Mouse (Mus musculus) adrenal gland, postnatal 36 days (tissue): ENCODE measurements around the gene Hck. TPM values are rescaled to one million over a fixed set of nuclear protein-coding genes. Genes with fewer than 3 reads are reported as not detected.
A peak's percentile ranks its signal among the peaks of the same experiment; 100 is the strongest.

Experiments used
- DNase-seq, 2 experiments: peaks; one replicate each; pipeline ENCODE4 v3.0.0; 2021; ENCODE audit warnings: mixed read lengths in 1 of 2
- long read RNA-seq, 2 experiments: library from polyadenylated mRNA; stranded (forward); transcript quantifications; one replicate each; pipeline ENCODE4 v2.0.0; 2021; ENCODE audit warnings: borderline sequencing depth in 2 of 2
- total RNA-seq, 2 experiments: library from RNA; stranded (reverse); gene quantifications; 2 replicates each; pipeline ENCODE4 v1.2.3; 2021

Hck gene
- total RNA-seq: 1 to 10 TPM; 2.7 to 2.9 TPM
- long read RNA-seq, experiment 1, partial matches to known transcripts: 0 of 2 reads
- long read RNA-seq, experiment 1, other reads (novel, unspliced or antisense): 0 of 2 reads
- long read RNA-seq, experiment 2, partial matches to known transcripts: 1 of 5 reads
- long read RNA-seq, experiment 2, other reads (novel, unspliced or antisense): 1 of 5 reads

DNA sequence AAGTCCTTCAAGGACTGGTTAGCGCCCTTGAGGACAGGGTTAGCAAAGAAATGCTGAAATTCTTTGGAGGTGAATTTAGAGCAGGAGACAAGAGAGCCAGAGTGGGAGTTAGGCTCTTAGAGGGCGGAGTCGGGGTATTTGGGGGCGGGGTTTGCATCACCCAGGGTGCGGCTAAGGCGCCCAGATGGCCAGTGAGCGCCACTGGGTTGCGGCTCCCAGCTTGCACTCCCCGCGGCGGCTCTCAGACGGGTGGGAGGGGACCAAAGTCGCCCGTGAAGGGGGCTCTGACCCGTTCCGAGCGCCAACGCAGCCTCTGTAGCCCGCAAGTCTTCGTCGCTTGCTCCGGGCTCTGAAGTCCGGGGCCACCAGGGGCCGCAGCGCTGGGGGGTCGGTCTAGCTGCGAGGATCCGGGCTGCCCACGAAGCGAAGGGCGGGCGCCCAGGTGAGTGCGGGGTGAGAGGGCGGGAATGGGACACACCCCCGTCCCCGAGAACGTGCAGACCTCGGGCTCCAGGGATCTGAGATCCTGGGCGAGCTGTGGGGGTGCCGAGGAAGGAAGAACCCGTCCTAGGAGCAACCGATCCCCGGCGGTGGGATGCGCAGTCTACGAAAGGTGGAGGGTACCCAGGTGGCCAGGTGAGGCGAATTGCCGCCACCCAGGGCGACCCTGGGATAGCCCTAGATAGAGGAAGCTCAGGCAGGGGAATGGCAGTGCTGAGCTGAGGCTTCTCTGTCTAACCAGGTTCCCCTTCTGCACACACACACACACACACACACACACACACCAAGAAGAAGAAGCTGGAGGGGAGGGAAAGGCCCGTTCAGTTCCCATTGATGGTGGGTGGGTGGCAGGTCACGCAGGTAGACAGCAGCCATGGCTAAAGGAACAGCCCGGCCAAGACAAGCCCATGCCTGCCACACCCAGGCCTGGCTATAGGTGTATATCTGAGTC lies at the start of gene Hck:
Hck (plus strand) TSS at position 156 of the 952 bp plus-strand sequence.
- DNase-seq: peak; percentile 76 to 81

DNA sequence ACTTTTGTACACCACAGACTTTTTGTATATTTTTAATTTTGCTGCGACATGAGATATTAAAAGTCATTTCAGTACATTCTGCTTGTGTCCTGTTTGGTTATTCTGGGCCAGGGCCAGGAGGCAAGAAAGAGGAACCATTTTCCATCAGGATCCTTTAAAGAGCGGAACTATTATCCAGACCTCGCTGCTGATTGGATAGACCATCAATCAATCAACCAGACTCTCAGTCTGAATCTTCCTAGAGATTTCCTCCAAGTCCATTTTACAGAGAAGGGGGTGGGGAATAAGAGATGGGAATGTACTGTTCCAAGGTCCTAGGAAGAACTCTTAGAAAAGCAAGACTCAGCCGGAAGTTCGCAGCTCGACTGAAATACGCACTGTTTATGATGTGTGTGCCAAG lies 48.1 kb upstream of the Hck start:
- no peak for DNase-seq

DNA sequence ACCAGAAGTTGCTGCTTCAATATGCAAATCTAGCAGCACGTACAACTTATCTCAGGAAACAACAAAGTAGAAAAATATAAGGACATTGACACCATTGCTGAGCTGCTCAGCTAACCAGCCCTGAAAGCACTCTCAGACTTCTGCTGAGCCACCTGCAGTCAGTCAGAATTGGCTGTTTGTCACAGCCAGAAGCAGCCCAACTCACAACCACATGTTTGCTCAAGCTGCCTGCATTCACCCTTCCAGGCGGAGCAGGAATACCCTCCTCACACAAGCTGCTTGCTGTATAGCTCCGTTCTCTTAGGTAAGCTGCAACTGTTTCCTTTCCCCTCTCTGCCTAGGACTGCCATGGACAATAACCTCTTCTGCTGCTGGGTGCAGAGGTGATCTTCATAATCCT lies 44.9 kb upstream of the Hck start:
- DNase-seq: no peak

DNA sequence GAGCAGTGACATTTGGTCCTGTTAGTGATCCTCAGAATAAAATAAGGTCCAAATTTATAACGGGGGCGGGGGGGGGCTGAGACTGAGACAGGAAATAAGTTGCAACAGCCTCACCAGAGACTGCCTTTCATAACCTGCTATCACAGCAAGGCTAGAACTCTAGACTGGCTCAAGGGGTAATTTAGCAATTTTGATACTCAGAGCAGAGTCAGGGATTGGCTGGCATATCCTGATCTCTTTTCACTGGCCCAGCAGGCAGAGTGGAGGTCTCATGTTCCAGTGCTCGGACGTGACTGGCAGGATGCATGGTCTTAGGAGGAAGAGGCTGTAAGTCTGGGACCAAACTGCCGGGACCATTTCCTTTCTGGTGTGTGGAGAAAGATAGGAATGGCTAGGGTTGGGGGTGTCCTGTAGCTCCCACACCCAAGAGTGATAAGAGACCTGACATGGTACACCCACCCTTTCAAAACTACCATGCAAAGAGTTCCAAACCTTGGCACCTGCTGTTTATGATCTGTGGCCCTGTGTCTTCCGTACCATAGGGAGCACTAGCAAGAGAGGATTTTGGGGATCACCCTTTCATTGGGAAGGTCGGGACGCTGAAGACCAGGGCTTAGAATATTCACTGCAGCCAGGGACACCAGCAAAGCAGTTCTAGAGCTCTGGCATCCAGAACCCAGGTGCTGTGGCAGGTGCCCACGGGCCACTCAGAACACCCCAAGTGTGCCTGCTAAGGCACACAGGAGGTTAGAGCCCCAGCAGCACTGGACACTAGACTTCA lies 43.9 kb upstream of the Hck start:
- DNase-seq: no peak

DNA sequence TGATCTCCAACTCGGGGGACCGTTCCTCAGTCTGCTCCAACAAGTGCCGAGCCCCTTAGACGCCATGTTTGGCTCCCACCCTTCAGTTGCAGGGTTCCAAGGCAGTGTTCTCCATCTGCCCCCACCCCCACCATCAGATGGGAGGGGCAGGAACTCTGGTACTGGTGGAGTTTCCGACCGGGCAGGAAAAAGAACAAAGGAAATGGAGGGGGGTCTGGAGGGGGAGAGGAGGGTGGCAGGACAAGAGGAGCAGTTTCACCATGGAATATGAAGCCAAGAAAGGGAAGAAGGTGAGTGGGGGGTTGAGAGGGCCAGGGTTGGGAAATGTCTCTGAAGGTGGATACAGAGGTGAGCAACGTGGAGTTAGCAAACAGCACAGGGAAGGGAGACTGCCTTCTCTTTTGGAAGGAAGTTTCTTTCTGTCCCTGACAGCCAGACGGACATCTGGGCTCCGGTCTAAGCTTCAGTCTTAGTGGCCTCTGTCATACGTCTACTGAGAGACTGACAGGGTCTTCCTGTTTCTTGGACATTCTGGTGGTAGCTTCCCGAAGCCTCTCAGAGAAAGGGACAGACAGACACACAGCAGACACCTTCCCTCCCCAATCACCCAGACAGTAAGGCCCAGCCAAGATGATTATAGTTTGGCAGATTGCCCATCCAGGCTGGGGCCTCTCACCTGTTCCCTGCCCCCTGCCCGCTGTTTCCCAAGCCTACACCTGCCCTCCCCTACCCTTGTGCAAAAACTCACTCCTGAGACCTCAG lies 42.3 kb upstream of the Hck start, which contains the start of gene Ccm2l:
Ccm2l (plus strand) TSS at position 209 of the 762 bp plus-strand sequence.
- DNase-seq: peak; percentile 41 to 73

DNA sequence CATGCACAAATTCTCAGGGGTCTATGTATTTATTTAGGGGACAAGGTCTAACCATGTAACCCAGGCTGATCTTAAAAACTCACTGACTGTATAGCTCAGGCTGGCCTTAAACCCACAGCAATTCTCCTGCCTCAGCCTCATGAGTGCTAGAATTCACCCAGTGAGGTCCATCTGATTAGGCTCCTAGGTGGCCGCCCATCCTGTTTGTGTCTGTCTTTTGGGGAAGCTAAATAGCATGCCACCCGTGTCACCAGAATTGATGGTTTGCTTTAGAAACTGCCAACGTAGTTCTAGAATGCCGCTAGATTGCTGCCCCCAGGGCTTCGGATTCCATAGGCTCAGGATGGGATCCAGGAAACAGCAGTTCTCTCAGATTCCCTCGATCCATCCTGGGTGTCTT lies 41.3 kb upstream of the Hck start:
- DNase-seq: no peak

DNA sequence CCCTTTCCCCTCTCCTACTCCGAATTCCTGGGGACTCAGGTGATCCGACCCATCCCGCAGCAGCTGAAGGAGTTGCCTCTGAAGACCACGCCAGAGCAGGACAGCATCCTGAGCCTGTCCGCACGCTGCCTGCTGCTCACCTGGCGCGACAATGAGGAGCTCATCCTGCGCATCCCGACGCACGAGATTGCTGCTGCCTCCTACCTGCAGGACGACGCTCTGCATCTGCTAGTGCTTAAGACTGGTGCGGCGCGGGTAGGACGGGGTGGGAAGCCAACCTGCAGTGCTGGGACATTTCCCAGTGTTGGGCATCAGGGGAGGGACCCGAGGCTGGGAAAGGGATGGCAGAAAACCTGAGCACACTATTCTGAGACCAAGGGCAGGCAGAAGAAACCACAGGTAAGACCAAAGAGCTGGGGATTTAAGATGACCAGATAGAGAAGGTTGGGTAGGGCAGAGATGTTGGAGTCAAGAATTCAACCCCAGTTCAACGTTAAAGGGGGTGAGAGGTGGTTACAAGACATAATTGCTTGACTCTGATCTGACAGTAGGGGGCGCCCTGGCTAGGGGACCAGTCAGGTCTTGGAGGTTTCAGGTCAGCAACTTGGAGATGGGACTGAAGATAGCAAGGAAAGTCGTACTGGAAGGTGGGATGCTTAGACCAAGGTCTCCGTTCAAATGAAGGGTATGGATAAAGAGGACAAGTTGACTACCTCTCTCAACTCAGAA lies 37.3 kb upstream of the Hck start:
- peak; percentile 51 to 72 for DNase-seq

DNA sequence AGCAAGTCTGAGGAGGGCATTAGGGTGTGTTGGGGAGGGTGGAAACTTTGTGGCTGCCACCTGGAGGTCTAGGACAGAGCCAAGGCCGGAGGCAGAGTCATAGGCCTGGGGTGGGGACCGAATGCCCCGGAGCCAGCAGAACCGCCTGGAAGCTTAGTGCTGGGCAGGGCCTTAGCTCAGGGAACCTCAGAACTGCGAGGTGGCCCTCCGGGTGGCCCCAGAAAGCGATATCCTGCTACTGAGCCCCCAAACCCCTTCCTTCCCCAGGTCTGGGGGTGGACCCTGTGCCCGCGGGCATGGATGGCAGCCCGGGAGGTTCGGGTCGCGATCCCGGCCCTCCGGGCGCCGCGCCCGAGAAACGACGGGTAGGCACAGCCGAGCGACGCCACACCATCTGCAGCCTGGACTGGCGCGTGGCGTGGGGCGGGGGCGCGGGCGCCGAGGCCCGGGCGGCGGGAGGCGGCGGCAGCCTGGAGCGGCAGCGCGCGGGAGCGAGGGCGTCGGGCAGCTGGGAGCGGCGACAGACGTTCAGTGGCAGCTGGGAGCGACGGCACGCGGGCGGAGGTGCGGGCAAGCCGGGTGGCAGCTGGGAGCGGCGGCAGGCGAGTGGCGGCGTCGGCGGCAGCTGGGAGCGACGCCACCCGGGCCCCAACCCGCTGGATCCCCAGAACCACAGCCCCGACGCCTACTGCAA lies 36.6 kb upstream of the Hck start:
- DNase-seq: peak; percentile 46 to 61

DNA sequence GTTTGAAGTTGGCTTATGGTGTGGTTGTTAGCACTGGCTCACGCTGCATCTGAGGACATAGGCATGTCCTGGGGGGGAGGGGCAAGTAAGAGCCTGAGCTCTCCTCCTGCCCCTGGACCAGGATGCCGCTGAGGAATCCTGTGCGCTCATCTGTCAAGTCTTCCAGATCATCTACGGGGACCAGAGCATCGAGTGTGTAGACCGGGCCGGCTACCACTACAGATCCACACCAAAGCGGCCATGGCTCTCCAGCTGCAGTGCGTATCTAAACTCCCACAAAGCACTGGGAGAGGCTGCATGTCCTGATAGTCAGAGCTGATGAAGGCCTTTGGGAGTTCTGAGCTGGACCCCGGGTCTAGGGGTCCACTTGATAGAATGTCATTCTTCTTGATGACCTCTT lies 33.6 kb upstream of the Hck start:
- DNase-seq: no peak

DNA sequence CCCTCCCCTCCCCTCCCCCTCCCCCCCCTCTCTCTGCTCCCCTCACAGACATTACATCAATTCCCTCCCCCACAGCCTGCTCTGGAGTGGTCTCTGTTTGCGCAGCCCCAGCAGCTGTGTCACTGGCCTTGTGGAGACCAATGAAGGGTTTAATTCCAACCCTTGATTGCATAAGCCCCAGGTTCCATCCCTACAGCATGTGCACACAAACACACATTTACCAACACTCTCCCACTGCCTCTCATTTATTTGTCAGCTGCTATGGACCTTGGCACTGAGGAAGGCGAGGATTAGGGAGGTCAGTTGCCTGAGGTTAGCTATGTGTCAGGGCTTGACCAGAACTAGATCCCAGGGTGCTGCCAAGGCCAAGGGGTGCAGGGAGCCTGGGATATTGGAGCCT lies 32.3 kb upstream of the Hck start:
- no peak for DNase-seq

DNA sequence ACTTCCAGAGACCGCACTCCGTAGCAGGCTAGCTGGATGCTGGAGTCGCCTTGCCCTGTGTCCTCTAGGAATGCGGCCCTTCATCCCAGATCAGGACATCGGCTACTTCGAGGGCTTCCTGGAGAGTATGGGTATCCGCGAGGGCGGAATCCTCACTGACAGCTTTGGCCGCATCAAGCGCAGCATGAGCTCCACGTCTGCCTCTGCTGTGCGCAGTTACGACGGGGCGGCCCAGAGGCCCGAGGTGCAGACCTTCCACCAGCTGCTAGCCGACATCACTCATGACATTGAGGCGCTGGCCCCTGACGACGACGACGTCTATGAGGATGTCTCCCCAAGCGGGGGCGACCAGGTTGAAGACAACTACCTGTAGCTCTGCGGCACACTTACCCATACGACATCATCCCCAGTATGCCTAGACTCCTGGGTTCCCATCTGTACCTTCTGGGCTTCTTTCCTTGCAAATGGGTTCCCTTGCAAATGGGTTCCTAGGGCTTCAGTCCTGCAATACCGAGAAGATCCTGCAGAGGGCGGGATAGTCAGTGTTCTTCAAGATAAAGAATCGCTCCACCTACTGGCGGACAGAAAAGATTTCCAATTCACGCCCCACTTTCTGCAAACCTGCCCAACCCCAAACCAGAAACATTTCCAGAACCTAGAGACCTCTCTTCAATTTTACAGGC lies 27.3 kb upstream of the Hck start:
- DNase-seq: peak; percentile 79 to 82

DNA sequence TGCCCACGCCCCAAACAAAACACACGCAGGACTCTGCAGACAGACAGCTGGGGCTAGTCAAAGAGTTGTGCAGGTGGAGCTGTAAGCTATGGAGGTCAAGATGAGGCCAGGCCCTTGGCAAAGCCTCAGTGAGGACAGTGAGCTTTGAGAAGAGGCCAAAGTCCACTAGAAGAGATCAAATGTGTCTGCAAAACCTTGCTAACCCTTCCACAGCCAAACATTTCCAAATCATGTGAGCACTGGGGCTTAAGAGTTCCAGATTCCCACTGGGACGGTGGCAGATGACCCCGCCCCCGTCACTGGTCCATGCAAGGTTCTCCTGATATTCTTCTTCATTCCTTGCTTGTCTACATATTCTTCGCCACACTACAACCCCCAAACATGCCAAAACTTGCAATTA lies 26.4 kb upstream of the Hck start:
- DNase-seq: no peak

DNA sequence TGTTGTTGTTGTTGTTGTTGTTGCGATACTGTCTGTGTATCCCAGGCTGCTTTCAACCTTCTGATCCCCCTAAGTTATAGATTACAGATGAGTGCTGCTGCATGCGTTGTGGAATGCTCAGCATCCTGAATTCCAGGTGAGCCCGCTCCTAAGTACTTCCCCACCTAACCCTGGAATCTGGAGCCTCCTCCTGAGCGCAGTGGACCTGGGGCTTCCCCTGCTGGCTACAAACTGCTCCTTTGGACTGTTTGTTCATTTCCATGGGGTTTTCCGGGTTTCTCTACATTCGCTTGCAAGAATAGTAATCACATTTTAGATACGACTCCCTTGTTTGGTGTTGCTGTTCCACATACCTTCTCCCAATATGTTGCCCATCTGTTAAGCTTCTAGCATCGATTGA lies 25.0 kb upstream of the Hck start:
- no peak for DNase-seq

DNA sequence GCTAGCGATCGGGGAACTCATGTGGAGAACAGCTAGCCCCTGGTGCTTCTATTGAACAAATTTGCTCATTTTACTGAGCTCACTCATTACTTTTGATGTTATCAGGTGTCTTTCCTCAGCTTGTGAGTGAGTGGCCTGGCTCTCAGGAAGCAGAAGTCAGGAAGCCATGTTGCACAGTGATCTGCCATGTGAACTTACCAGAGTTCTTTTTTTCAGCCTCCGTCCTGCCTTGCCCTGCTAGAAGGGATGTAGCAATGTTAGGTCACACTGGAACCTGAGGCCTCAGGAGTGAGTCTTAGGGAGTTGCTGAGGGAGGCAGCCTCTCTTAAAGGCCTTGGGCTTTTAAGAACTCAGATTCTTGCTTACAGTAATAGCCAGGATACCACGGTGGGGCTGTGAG lies 24.4 kb upstream of the Hck start:
- DNase-seq: no peak

DNA sequence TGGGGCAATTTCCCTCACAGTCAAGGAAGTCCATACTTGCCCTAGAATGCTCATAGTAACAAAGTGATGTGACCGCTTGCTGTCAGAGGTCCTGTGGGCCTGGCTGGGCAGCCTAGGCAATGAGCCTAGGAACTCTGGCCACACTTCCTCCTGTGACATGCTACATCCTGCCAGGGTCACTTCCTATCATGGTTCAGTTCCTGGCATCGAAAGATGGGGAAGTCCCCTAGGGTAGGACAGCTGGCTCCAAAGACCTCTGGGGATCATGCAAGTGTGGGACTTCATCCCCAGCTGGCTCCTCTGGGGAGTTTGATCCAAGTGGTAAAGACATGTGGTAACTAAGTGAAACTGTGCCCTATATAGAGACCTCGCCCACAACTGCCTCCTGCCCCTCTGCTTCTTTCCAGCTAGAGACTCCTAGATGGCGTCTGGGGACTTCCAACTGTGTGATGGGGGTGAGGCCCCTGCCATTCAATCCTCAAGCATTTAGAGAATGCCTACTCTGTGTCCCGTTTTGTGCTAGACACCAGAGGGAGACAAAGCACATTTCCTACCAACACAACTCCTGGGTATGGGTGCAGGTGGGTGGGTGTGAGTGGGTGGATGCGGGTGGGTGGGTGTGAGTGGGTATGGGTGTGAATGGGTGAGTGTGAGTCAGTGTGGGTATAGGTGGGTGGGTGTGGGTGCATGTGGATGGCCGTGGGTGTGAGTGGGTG lies 23.8 kb upstream of the Hck start:
- peak; percentile 17 to 40 for DNase-seq

DNA sequence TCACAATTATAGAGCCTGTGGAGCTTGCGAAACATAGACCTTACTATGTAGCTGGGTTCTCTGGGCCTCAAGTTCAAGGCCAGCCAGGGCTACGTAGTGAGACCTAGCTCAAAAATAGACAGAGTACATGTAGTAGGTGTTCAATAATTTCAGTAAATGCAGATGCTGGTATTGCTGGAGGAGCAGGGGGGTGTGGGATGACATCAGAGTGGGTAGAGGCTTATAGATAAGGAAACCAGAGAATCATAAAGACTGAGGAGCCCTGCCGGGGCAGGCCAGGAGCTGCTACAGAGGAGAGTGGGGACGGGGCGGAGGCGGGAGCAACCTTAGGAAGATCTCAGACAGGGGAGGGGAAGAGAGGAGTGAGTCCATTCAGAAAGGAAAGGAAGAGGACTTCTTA lies 22.7 kb upstream of the Hck start:
- DNase-seq: no peak

DNA sequence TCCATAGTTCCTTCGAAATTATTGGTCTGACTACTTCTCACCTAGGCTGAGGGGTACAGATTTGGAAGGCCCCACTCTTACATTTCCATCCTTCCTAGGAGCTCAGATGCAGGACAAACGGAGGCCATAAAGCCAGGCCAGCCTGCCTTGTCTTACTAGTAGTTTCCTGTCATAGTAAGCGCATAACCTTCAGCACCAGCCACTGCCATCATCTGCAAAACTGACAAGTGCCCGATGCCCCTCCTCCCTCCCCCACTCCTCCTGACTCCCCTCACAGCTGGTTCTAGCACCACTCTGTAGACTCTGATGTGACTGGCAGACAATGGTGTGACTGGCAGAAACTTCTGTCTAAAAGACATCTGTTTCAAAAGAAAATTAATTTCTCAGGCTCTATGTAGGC lies 22.1 kb upstream of the Hck start:
- no peak for DNase-seq

DNA sequence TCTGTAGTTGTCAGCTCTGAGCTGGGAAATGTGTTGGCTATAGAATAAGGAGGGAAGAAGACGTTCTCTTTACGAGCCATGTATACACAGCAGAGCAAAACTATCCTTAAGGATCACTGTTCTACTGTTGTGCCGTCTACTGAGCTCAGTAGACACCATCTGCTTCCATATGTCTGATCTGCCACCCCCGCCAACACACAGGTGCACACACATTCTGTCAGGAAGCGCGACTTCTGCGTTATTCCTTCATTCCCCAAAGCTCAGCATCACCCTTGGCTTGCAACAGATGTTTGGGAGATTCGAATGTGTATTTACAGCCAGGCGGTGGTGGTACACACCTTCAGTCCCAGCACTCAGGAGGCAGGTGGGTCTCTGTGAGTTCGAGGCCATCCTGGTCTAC lies 21.2 kb upstream of the Hck start:
- no peak for DNase-seq

DNA sequence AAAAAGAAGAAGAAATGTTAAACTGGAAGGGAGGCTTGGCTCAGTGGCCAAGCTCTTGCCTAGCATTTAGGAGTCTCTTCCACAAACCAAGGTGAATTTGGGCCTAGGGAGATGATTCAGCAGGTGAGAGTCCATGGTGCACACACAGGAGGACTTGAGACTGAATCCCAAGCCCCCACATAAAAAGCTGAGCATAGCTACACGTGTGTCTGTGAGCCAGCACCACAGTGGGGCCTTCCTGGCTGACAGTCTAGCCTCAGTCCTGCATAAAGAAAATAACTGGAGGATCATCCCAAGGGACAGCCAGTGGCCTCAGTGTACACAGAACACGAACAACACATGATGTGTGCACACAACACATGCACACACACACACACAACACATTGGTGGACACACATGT lies 19.0 kb upstream of the Hck start:
- no peak for DNase-seq
